Mouse (Mus musculus): ENCODE measurements around the gene 6430548M08Rik. TPM values are rescaled to one million over a fixed set of nuclear protein-coding genes. Genes with fewer than 3 reads are reported as not detected.
A peak's percentile ranks its signal among the peaks of the same experiment; 100 is the strongest.

Gene 6430548M08Rik
- 30.9 and 36.8 TPM in 2 replicates for polyA plus RNA-seq (2015; fragmentation: Nextera tagmentation; extraction: Ambion mirVana)

DNA sequence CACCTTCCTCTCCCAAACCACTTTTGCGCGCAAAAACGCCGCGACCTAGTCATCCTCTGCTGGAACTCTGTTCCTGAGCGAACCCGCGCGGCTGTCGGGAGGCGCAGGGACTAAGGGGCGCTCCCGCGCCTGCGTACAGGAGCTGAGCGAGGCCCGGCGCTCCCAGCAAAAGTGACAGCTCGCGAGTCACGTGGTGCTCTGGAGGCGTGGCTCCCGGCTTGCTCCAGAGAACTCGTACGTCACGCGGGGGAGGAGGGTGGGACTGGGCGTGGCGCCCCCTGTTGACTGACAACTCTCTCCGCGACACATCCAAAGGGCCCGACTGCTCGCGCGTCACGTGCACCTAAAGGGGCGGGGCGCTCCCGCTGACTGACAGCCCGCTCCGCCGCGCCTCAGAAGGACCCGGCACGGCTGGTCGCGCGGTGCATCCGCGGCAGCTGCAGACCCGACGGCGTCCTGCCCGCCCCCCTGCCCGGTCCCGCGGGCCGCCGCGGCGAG, at the start of gene 6430548M08Rik:
Gene 6430548M08Rik (plus strand): TSS at position 395 of the 498 bp plus-strand sequence.
- peak within 1 kb of the TSS; percentile 76 for H3K9ac ChIP-seq
- H3K27me3 ChIP-seq = no peaks in the 10 kb centered on the region; the same call in 1 of the 2 replicates
- H3K36me3 ChIP-seq = no peaks in the 10 kb centered on the region
- H3K4me2 ChIP-seq = peak within 1 kb of the TSS; percentile 88
- H3K27ac ChIP-seq (replicated peaks) = peak within 1 kb of the TSS; percentile 91
- ATAC-seq (ENCODE audit: low FRiP score, low read depth) = peak; percentile 97
- no peaks in the 10 kb centered on the region for H3K9me3 ChIP-seq
- under 1% methylated on average over 59 of the region's 61 CpGs for WGBS
- peaks cover 18% of the 10 kb centered on the region for H3K4me1 ChIP-seq (replicated peaks)
- H3K4me3 ChIP-seq = peak within 1 kb of the TSS; percentile 70

DNA sequence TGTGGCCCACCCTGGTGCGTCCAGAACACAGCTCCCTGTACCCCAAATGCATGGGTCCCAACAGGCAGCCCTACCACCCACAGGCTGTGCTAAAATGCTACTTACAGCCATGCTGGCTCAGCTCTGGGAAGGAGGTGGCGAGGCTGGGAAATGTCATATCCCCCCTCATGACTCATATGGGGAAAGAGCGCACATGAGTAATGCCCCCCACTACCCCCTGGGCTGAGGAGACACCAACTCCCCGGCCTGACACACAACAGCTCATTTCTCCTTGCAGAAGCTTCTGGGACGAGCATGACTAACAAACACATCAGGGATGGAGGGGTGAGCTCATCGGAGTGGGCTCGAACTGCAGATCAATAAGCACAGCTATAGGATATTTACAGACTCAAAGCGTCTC, 48.3 kb upstream of the 6430548M08Rik start:
- H3K4me1 ChIP-seq (replicated peaks) = no peaks in the 10 kb centered on the region
- no peak overlapping the region for H3K9ac ChIP-seq
- no peak overlapping the region for H3K27ac ChIP-seq (replicated peaks)
- WGBS = 93% methylated on average over 8 of the region's 8 CpGs
- H3K4me3 ChIP-seq = no peak overlapping the region
- H3K27me3 ChIP-seq = no peaks in the 10 kb centered on the region
- no peaks in the 10 kb centered on the region for H3K36me3 ChIP-seq
- no peaks in the 10 kb centered on the region for H3K9me3 ChIP-seq
- no peak overlapping the region for H3K4me2 ChIP-seq
- ATAC-seq (ENCODE audit: low FRiP score, low read depth) = no peak

DNA sequence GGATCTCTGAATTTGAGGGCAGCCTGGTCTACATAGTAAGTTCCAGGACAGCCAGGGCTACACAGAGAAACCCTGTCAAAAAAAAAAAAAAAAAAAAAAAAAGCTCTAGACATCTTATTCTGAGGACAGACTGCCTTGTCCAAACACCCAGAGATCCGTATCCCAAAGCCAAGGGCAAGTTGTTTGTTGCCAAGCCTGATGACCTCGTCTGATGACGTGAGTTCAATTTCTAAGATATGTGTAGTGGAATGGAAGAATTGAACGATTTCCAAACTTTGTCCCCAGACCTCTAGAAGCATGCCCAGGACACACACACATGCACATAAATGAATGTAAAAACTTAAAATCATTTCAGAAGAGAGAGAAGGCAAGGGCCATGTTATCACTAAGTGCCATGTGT, 47.7 kb upstream of the 6430548M08Rik start:
- no peaks in the 10 kb centered on the region for H3K27me3 ChIP-seq
- ATAC-seq (ENCODE audit: low FRiP score, low read depth) = no peak
- H3K9me3 ChIP-seq = no peaks in the 10 kb centered on the region
- 88% methylated on average over 4 of the region's 4 CpGs for WGBS
- H3K4me2 ChIP-seq = no peak overlapping the region
- H3K4me3 ChIP-seq = no peak overlapping the region
- no peak overlapping the region for H3K27ac ChIP-seq (replicated peaks)
- no peak overlapping the region for H3K9ac ChIP-seq
- H3K36me3 ChIP-seq = no peaks in the 10 kb centered on the region
- no peaks in the 10 kb centered on the region for H3K4me1 ChIP-seq (replicated peaks)

DNA sequence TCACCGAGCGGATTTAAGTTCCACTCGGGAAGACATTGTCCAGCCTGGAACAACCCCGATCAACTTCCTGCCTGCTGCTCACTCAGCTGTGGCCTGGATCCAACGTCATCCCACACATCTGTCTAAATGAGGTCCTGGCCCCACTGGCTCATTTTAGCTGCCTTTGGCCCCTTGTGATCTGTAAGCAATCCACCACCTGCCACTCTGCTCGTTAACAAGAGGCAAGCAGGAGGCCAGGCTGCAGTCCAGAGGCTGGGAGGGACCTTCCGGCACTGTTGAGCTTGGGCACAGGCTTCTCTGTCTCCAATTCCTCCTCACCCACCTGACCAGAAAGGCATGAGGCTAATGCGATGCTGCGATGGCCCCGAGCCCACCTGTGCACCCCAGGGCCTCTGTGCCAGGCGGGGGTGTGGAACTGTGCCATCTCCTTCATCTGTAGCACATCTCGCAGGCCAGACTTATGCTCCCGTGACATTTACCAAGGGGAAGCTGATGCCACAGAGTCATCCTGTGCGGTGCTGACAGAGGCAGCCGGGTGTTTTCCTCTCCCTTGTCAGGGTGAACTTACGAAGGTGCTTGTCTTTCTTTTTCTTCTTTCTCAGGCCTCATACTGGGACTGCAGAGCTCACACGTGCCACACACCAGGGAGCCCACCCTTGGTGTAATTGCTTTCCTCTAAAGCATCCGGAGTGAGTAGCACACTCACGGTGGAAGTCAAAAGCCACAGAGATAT, 45.9 kb upstream of the 6430548M08Rik start:
- Histone ChIP-seq H3K27me3 (no peaks in the 10 kb centered on the region), H3K9me3 (no peaks in the 10 kb centered on the region), H3K9ac (no peak overlapping the region), H3K4me1 (replicated peaks) (no peaks in the 10 kb centered on the region), H3K4me3 (no peak overlapping the region), H3K4me2 (no peak overlapping the region), H3K27ac (replicated peaks) (no peak overlapping the region), H3K36me3 (no peaks in the 10 kb centered on the region)
- no peak for ATAC-seq (ENCODE audit: low FRiP score, low read depth)
- WGBS = 53% methylated on average over 19 of the region's 19 CpGs

DNA sequence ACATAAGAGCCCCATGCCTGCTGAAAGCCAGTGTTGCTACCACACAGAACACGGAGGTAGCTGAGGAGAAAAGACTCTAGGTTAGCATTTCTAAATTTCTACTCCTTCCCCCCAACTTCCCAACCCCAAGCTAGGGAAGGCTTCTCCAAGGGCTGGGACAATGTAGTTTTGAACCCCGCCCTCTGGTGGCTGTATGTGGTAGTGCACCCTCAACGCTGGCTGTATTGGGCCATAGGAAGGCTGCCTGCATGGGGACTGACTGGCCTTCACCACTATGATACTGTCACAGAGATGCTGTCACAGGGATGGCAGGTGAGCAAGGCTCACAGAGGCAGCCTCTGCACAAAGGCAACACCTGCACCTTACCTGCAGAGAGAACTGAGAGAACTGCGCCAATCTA, 42.3 kb upstream of the 6430548M08Rik start:
- 26% methylated on average over 4 of the region's 4 CpGs for WGBS
- no peak overlapping the region for H3K4me2 ChIP-seq
- no peak overlapping the region for H3K4me3 ChIP-seq
- H3K27me3 ChIP-seq = no peaks in the 10 kb centered on the region
- no peak overlapping the region for H3K27ac ChIP-seq (replicated peaks)
- no peaks in the 10 kb centered on the region for H3K36me3 ChIP-seq
- peak; percentile 75; the same call in 1 of the 2 replicates for ATAC-seq (ENCODE audit: low FRiP score, low read depth)
- no peaks in the 10 kb centered on the region for H3K9me3 ChIP-seq
- no peak overlapping the region for H3K9ac ChIP-seq
- no peaks in the 10 kb centered on the region for H3K4me1 ChIP-seq (replicated peaks)

DNA sequence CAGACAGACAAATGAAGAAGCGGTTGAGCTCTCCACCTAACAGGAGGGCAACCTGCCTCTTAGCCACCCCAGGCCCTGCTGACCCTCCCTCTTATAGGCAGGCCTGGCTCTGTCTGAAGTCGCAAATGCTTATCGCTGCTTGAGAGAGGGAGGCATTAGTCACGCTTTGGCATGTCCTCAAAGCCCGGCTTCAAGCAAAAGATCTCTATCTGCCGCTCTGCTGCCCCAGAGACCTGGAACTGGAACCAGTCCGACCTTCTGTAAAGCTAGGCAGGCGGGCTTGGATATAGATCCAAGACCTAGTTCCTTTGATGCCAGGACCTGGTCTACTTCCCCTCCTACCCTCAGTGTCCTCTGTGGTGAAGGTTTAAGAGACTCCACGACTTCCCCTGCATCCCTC, 41.7 kb upstream of the 6430548M08Rik start:
- Histone ChIP-seq H3K36me3 (no peaks in the 10 kb centered on the region), H3K4me1 (replicated peaks) (no peaks in the 10 kb centered on the region), H3K27ac (replicated peaks) (no peak overlapping the region), H3K27me3 (no peaks in the 10 kb centered on the region), H3K9ac (no peak overlapping the region), H3K9me3 (no peaks in the 10 kb centered on the region), H3K4me2 (no peak overlapping the region), H3K4me3 (no peak overlapping the region)
- no peak; the same call in 1 of the 2 replicates for ATAC-seq (ENCODE audit: low FRiP score, low read depth)
- WGBS = 56% methylated on average over 9 of the region's 9 CpGs

DNA sequence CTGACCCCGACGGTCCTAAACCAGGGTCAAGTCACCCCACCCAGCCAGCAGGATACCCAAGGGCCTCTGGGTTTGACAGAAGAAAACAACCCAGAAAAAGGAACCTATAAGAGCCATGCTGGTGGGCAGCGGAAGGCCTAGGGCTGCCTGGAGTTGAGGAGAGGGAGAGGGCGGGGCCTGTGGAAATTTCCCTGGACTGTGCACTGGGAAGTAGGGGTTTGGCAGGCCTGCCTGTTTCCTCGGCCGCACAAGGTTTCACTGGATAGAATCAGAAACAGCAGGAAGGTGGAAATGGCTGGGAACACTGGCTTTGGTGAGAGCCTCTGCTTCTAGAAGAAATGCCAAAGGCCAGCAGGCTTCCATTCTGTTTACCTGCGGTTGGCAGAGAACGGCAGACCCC, 41.1 kb upstream of the 6430548M08Rik start:
- no peaks in the 10 kb centered on the region for H3K9me3 ChIP-seq
- H3K36me3 ChIP-seq = no peaks in the 10 kb centered on the region
- no peak overlapping the region for H3K27ac ChIP-seq (replicated peaks)
- H3K27me3 ChIP-seq = no peaks in the 10 kb centered on the region
- ATAC-seq (ENCODE audit: low FRiP score, low read depth) = no peak
- no peaks in the 10 kb centered on the region for H3K4me1 ChIP-seq (replicated peaks)
- no peak overlapping the region for H3K4me3 ChIP-seq
- no peak overlapping the region for H3K9ac ChIP-seq
- WGBS = 83% methylated on average over 8 of the region's 8 CpGs
- H3K4me2 ChIP-seq = no peak overlapping the region

DNA sequence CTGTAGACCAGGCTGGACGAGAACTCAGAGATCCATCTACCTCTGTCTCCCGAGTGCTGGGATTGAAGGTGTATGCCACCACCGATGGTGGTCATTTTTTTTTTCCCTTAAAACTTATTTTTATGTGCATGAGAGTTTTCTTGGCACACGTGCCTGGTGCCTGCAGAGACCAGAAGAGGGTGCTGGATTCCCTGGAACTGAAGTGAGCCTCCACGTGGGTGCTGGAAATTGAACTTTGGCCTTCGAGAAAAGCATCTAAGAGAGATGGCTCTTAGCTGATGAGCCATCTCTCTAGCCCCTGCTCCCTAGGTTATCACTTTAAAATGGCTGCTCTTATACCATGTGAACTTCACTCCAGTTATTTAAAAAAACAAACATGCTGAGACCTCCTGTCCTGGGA, 39.4 kb upstream of the 6430548M08Rik start:
- 72% methylated on average over 6 of the region's 6 CpGs for WGBS
- no peak for ATAC-seq (ENCODE audit: low FRiP score, low read depth)
- Histone ChIP-seq H3K4me1 (replicated peaks) (no peaks in the 10 kb centered on the region), H3K4me3 (no peak overlapping the region), H3K36me3 (no peaks in the 10 kb centered on the region), H3K27me3 (no peaks in the 10 kb centered on the region), H3K9ac (no peak overlapping the region), H3K4me2 (no peak overlapping the region), H3K9me3 (no peaks in the 10 kb centered on the region), H3K27ac (replicated peaks) (no peak overlapping the region)

DNA sequence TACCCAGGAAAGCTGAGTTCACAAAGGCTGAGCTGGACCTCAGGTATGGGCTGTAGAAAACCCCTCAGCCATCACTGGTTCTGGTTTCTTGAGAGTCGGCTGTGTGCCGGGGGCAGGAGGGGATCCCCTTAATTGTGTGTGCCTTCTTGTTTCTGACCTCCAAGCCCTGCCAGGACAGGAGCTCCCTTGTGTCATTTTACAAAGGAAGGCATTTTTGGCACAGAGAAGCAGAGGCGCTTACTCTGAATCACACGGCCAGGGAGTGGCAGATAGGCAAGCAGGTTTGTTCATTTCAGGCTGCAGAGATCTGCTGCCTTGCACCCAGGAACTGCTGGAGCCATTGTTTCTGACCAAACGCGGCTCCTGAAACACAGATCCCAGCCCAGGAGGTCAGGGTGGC, 38.6 kb upstream of the 6430548M08Rik start:
- Histone ChIP-seq H3K27me3 (no peaks in the 10 kb centered on the region), H3K9ac (no peak overlapping the region)
- 56% methylated on average over 6 of the region's 6 CpGs for WGBS

DNA sequence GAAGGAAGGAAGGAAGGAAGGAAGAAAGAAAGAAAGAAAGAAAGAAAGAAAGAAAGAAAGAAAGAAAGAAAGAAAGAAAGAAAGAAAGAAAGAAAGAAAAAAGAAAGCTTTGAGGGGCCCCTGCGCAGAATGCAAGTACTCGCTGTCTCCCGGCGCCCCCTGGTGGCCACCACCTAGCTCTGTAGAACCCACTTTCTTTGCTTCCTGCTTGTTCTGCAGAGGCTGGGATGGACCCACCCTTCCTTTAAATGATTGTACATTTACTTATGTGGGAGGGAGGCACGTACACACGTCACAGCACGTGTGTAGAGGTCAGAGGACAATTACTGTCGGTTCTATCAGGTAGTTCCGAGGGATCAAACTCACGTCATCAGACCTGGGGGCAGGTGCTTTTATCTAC, 35.9 kb upstream of the 6430548M08Rik start:
- H3K9ac ChIP-seq = no peak overlapping the region
- H3K27me3 ChIP-seq = no peaks in the 10 kb centered on the region
- H3K4me3 ChIP-seq = no peak overlapping the region
- WGBS = 16% methylated on average over 10 of the region's 10 CpGs
- no peaks in the 10 kb centered on the region for H3K9me3 ChIP-seq
- ATAC-seq (ENCODE audit: low FRiP score, low read depth) = peak; percentile 20; the same call in 1 of the 2 replicates
- no peaks in the 10 kb centered on the region for H3K4me1 ChIP-seq (replicated peaks)
- no peak overlapping the region for H3K4me2 ChIP-seq
- H3K36me3 ChIP-seq = peaks cover 18% of the 10 kb centered on the region
- H3K27ac ChIP-seq (replicated peaks) = no peak overlapping the region

More for the DNA sequence above, 38.6 kb upstream of the 6430548M08Rik start:
- H3K36me3 ChIP-seq = no peaks in the 10 kb centered on the region
- H3K27ac ChIP-seq (replicated peaks) = no peak overlapping the region
- H3K4me3 ChIP-seq = no peak overlapping the region
- ATAC-seq (ENCODE audit: low FRiP score, low read depth) = no peak
- H3K9me3 ChIP-seq = no peaks in the 10 kb centered on the region
- no peak overlapping the region for H3K4me2 ChIP-seq
- no peaks in the 10 kb centered on the region for H3K4me1 ChIP-seq (replicated peaks)

DNA sequence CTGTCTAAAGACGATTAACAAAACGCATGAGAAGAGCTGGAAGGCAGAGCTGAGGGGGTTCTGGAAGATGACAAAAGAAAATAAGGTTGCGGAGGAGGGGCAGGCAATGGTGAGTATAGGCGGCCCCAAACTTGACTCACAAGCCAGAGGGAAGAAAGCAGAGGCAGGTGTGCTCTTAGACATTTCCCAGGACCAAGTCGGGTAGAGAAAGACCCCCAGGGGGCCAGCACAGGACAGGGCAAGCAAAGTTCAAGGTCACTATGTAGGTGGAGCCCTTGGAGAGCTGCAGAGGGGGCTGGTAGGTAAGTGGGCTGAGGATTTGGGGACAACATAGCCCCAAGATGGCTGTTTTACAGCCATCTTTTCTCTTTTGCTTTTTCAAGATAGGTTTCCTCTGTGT, 34.6 kb upstream of the 6430548M08Rik start:
- Histone ChIP-seq H3K4me1 (replicated peaks) (no peaks in the 10 kb centered on the region), H3K9me3 (no peaks in the 10 kb centered on the region), H3K27ac (replicated peaks) (no peak overlapping the region), H3K4me3 (no peak overlapping the region), H3K36me3 (peaks cover 22% of the 10 kb centered on the region), H3K9ac (no peak overlapping the region), H3K27me3 (no peaks in the 10 kb centered on the region), H3K4me2 (no peak overlapping the region)
- ATAC-seq (ENCODE audit: low FRiP score, low read depth) = no peak
- WGBS = 65% methylated on average over 5 of the region's 5 CpGs

DNA sequence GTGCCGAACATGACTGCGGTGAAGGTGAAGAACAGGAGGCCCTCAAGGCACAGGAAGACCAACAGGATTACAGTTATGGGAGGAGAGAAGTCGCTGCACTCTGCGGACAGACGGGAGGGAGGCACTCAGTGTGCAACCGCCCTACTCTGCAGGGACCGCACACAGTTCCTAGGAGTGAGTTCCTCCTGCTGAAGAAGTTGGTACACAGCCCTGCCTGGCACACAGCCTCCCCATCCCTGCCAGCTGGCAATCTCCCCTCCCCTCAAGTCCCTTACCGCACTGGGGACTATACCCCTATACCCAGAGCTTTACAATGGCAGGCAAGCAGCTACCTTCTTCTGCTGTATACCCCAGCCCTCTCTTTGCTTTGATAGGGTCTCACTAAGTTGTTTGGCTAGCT, 30.7 kb upstream of the 6430548M08Rik start:
- H3K4me2 ChIP-seq = no peak overlapping the region
- no peaks in the 10 kb centered on the region for H3K9me3 ChIP-seq
- H3K36me3 ChIP-seq = peaks cover 55% of the 10 kb centered on the region
- no peaks in the 10 kb centered on the region for H3K27me3 ChIP-seq
- 0 out of 2 replicates have a peak, but pooled peaks have one; percentile 17 for ATAC-seq (ENCODE audit: low FRiP score, low read depth)
- WGBS = 83% methylated on average over 8 of the region's 8 CpGs
- H3K9ac ChIP-seq = no peak overlapping the region
- H3K4me3 ChIP-seq = no peak overlapping the region
- no peak overlapping the region for H3K27ac ChIP-seq (replicated peaks)
- H3K4me1 ChIP-seq (replicated peaks) = no peaks in the 10 kb centered on the region
